Mouse (Mus musculus) hindbrain, postnatal 0 days (tissue): ENCODE data around the gene Nek6. TPM values are rescaled to one million over a fixed set of nuclear protein-coding genes. Genes with fewer than 3 reads are reported as not detected.

ENCODE experiments used
- ATAC-seq: fragments of 200-750 bp; cut with Nextera tagmentation; 2 replicates; pipeline ENCODE4 v1.8.0; 2017; ENCODE audit warnings: mild to moderate bottlenecking, moderate TSS enrichment, moderate library complexity
- DNase-seq: peaks from one replicate; pipeline ENCODE4 v3.0.0-alpha.2; 2015; ENCODE audit warnings: low spot score
- H3K27ac ChIP-seq: fragments of 300-500 bp; sonication (generic); 2 replicates; pipeline ENCODE4 v1.5.1; 2014; ENCODE audit warnings: mild to moderate bottlenecking
- H3K27me3 ChIP-seq: fragments of 300-500 bp; sonication (generic); 2 replicates; pipeline ENCODE4 v1.6.1; 2014; ENCODE audit warnings: low read length, mixed read lengths; ENCODE audit not compliant: insufficient read depth
- H3K36me3 ChIP-seq: fragments of 300-500 bp; sonication (generic); 2 replicates; pipeline ENCODE4 v1.6.1; 2014; ENCODE audit warnings: low read length, mixed read lengths; ENCODE audit not compliant: insufficient read depth
- H3K4me1 ChIP-seq: fragments of 300-500 bp; sonication (generic); 2 replicates; pipeline ENCODE4 v1.6.1; 2014; ENCODE audit warnings: antibody characterized with exemption, low read length, mixed read lengths; ENCODE audit not compliant: insufficient read depth
- H3K4me2 ChIP-seq: fragments of 300-500 bp; sonication (generic); 2 replicates; pipeline ENCODE4 v1.6.1; 2014; ENCODE audit warnings: low read depth, mild to moderate bottlenecking, low read length, moderate library complexity, mixed read lengths
- H3K4me3 ChIP-seq: fragments of 300-500 bp; sonication (generic); 2 replicates; pipeline ENCODE4 v1.5.1; 2014; ENCODE audit warnings: low read length
- H3K9ac ChIP-seq: fragments of 300-500 bp; sonication (generic); replicated peaks from 2 replicates; pipeline ENCODE4 v1.6.1; 2014; ENCODE audit warnings: mild to moderate bottlenecking, low read length, moderate library complexity, mixed read lengths
- H3K9me3 ChIP-seq: fragments of 300-500 bp; sonication (generic); 2 replicates; pipeline ENCODE4 v1.6.1; 2016; ENCODE audit warnings: low read length, mixed read lengths
- CTCF ChIP-seq: IDR thresholded peaks from 2 replicates; pipeline ENCODE4 v1.5.1; 2016; ENCODE audit warnings: antibody characterized with exemption, control low read depth, low read depth
- WGBS: fragments of 180-500 bp; shearing (Covaris S2); extraction: QIAGEN DNeasy Blood & Tissue Kit; methylation state at CpG from one replicate; pipeline ENCODE4 v1.1.7; 2014; 5-methylcytosine and 5-hydroxymethylcytosine counted together
- polyA plus RNA-seq: library from polyadenylated mRNA; unstranded; fragments of >200 nt; fragmentation: Nextera tagmentation; extraction: Ambion mirVana; gene quantifications from 2 replicates; pipeline ENCODE4 v1.2.1, GENCODE M21; 2015
- total RNA-seq: library from RNA; depleted of rRNA; stranded (reverse); fragments of >200 nt; gene quantifications from 2 replicates; pipeline ENCODE4 v1.2.3, GENCODE M21; 2014

Nek6 gene
- total and polyA plus RNA-seq, 2 experiments from 2014 or later: 27.5 to 75.1 TPM

GRCm38 (mm10) chr2:38585379-38585736 lies 73.9 kb downstream of the Nek6 start:
- WGBS: 26% methylated on average over 5 of the region's 5 CpGs
- Histone ChIP-seq H3K9me3 (no peaks in the 10 kb centered on the region), H3K4me3 (no peak overlapping the region), H3K9ac (no peak overlapping the region), H3K4me1 (0 out of 2 replicates have a peak, but pooled peaks cover 7% of the 10 kb centered on the region), H3K27me3 (no peaks in the 10 kb centered on the region), H3K36me3 (peaks cover 25% of the 10 kb centered on the region), H3K27ac (no peak overlapping the region), H3K4me2 (no peak overlapping the region)
- DNase-seq: no peak
- no peak for ATAC-seq
- TF ChIP-seq CTCF: no peak

DNA sequence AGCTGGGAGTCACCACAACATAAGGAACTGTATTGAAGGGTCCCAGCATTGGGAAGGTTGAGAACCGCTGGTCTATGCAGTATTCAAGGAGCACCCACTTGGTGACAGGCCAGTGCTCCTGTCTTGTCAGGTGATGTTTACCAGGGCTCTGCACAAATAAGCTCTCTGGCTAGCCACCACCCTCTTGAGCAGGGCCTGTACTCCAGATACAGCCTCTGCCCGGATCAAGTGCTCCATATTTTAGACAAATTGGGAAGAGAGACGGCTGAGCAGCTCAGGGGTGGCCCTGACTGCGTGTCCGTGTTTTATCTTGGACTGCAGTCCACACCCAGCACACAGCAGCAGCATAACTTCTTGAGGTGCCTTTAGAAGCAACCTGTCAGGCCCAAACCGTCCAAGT lies 75.3 kb downstream of the Nek6 start:
- WGBS: 73% methylated on average over 6 of the region's 6 CpGs
- no peak for TF ChIP-seq CTCF
- no peaks in the 10 kb centered on the region for H3K9me3 ChIP-seq
- H3K36me3 ChIP-seq: peaks cover 25% of the 10 kb centered on the region
- H3K27me3 ChIP-seq: no peaks in the 10 kb centered on the region
- H3K9ac ChIP-seq: no peak overlapping the region
- DNase-seq (no peak), ATAC-seq (no peak)
- no peak overlapping the region for H3K27ac ChIP-seq
- 0 out of 2 replicates have a peak, but pooled peaks cover 7% of the 10 kb centered on the region for H3K4me1 ChIP-seq
- H3K4me3 ChIP-seq: no peak overlapping the region
- no peak overlapping the region for H3K4me2 ChIP-seq

GRCm38 (mm10) chr2:38591751-38592459 lies 80.5 kb downstream of the Nek6 start:
- H3K4me3 ChIP-seq: no peak overlapping the region
- no peaks in the 10 kb centered on the region for H3K9me3 ChIP-seq
- WGBS: 41% methylated on average over 6 of the region's 6 CpGs
- no peaks in the 10 kb centered on the region for H3K4me1 ChIP-seq
- H3K9ac ChIP-seq: no peak overlapping the region
- H3K36me3 ChIP-seq: peaks cover 25% of the 10 kb centered on the region
- peak; percentile 74 for TF ChIP-seq CTCF
- ATAC-seq (peak; percentile 81), DNase-seq (peak; percentile 81)
- H3K4me2 ChIP-seq: no peak overlapping the region
- H3K27ac ChIP-seq: no peak overlapping the region
- H3K27me3 ChIP-seq: no peaks in the 10 kb centered on the region

- Histone ChIP-seq H3K36me3 (peaks cover 2% of the 10 kb centered on the region; the same call in 1 of the 2 replicates), H3K27me3 (no peaks in the 10 kb centered on the region), H3K9ac (no peak overlapping the region), H3K4me1 (no peaks in the 10 kb centered on the region), H3K27ac (no peak overlapping the region), H3K9me3 (no peaks in the 10 kb centered on the region), H3K4me3 (no peak overlapping the region), H3K4me2 (no peak overlapping the region)
- DNase-seq (no peak), ATAC-seq (no peak)
- no peak for TF ChIP-seq CTCF
- 52% methylated on average over 7 of the region's 7 CpGs for WGBS
These were observed 83.4 kb downstream of the Nek6 start for GRCm38 (mm10) chr2:38594874-38595273.

DNA sequence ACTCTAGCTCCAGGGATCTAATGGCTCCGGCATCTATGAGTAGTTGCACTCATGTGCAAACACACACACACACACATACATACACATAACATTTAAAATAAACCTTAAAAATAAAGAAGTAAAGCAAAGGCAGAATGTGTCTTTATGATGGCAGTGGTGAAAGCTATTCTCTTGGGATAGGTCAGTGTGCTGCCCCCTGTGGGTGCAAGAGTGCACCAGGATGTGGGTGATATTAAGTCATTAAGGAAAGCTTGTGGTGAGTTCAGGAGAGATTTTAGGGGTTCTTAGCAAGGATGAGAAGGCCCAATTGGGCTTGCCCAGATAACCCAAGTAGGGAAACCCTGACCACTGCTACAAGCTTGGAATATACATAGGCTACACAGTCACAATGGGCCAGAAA lies 86.5 kb downstream of the Nek6 start:
- DNase-seq: no peak
- 100% methylated on average over 1 of the region's 1 CpGs for WGBS

DNA sequence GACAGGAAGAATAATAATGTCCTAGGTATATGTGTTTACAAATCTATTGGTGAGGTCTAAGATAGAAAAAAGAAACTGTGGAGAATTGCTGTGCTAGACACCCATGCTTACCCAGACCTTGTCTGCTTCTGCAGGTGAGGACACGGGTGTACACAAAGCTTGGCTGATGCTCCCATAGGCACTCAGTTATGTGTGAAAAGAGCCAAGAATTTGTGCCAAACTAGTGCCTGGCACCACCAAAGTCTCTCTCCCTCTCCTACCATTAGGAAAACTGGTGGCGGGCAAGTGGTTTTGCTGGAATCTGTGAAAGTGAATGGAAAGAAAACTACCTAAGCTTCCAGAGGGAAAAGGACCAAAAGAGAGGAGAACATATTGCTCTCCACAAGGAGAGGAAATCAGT lies 87.0 kb downstream of the Nek6 start:
- Histone ChIP-seq H3K27me3 (no peaks in the 10 kb centered on the region), H3K9me3 (no peaks in the 10 kb centered on the region), H3K27ac (no peak overlapping the region), H3K36me3 (no peaks in the 10 kb centered on the region), H3K9ac (no peak overlapping the region), H3K4me1 (no peaks in the 10 kb centered on the region), H3K4me3 (no peak overlapping the region), H3K4me2 (no peak overlapping the region)
- TF ChIP-seq CTCF: no peak
- DNase-seq: no peak
- 61% methylated on average over 2 of the region's 2 CpGs for WGBS
- ATAC-seq: no peak

More for the DNA sequence above, 86.5 kb downstream of the Nek6 start:
- Histone ChIP-seq H3K4me1 (no peaks in the 10 kb centered on the region), H3K9ac (no peak overlapping the region), H3K9me3 (no peaks in the 10 kb centered on the region), H3K27ac (no peak overlapping the region), H3K4me2 (no peak overlapping the region), H3K4me3 (no peak overlapping the region), H3K27me3 (no peaks in the 10 kb centered on the region), H3K36me3 (no peaks in the 10 kb centered on the region)
- peak; percentile 28 for TF ChIP-seq CTCF
- ATAC-seq: no peak

DNA sequence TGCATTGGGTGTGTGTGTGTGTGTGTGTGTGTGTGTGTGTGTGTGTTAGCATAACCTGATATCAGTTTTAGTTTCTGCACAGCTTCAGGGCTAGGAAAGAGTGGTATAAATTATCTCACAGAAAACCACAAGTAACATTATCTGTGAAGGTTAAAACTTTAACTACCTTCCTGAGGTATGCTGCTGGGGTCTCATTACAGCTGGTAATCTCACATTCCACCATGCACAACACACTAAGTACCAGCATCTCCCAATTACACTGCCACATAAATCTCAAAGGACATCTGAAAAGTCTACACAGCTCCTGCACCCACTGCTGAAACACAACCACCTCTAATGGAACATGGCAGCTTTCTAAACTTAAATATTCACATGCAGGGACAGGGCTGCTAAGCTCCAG lies 89.4 kb downstream of the Nek6 start:
- H3K4me2 ChIP-seq: no peak overlapping the region
- no peak overlapping the region for H3K4me3 ChIP-seq
- H3K36me3 ChIP-seq: no peaks in the 10 kb centered on the region
- H3K27me3 ChIP-seq: no peaks in the 10 kb centered on the region
- DNase-seq: no peak
- H3K9me3 ChIP-seq: no peaks in the 10 kb centered on the region
- H3K9ac ChIP-seq: no peak overlapping the region
- no peak for TF ChIP-seq CTCF
- no peaks in the 10 kb centered on the region for H3K4me1 ChIP-seq
- H3K27ac ChIP-seq: no peak overlapping the region
- ATAC-seq: no peak
